Mouse (Mus musculus): Measurements from ENCODE around the gene Arhgef15.

The Arhgef15 gene

DNA sequence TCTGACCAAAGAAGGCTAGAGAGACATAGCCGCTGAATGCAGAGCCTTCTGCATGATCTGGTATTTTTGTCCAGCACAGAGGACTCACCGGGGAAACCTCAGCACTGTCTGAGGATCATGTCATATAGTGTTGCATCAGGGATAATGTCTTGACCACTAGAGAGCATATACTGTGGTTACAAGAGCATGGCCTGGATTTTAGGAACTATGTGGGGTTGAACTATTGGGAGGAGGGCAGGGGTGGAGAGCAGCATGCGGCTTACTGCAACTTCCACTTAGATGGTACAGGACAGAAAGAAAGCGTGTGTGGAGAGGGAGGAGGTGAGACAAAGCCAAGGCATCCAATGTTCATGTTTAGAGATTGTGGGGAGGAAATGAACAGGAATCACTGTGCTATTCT is 42.7 kb downstream of the Arhgef15 start:
- no peak for DNase-seq (ENCODE audit: low read depth, low spot score)

DNA sequence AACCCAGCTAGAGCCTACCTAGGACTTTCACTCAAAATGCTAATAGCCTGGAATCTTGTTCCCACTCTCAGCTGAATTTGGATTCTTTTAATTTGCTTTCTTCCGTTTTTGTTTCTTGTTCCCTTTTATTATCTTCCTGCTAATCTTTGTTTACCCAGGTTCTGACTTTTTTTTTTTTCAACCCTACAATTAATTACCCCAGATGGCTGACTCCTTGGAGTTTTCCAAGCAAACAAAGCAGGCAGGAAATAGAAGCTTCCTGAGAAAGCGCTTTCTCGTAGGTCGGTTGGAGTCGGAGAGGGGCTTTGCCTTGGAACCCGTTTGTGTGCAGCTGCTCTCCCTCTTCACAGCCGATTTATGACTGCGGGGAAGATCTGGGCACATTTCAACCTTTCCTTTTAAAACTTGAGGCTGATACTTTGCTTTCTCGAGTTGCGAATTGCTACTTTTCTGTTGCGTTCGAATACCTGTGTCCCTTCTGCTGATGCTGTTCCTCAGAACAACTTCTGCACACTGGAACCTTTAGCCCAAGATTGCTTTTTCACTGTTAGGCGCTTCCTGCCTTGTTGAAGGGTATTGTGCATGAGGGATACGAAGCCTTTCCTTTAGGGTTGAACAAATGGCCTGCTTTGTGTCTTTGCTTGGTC is 45.6 kb downstream of the Arhgef15 start:
- DNase-seq (ENCODE audit: low read depth, low spot score) = no peak

DNA sequence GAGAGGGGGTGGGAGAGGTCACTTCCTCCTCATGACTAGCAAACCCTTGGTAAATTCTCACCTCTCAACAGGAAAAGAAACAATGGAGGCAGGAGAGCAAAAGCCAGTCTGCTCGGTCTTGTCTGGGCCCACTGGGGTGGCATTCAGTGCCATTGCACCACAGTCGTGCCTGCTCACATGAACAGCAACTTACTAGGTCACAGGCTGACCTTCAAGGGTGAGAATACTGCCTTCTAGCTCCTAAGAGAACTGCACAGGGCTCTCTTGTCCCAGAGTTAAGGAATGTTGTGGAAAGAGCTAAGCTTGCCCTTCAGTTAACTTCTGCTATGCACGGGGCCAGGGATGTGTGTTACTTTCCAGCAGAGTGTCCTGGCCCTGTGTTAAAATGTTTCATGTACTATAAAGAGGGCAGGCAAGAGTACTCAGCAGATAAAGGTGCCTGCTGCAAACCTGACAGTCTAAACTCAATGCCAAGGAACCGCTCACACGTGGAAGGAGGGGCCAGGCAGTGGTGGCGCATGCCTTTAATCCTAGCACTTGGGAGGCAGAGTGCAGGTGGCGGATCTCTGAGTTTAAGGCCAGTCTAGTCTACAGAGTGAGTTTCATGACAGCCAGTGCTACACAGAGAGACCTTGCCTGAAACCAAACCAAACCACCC is 48.3 kb downstream of the Arhgef15 start:
- no peak for DNase-seq (ENCODE audit: low read depth, low spot score)

DNA sequence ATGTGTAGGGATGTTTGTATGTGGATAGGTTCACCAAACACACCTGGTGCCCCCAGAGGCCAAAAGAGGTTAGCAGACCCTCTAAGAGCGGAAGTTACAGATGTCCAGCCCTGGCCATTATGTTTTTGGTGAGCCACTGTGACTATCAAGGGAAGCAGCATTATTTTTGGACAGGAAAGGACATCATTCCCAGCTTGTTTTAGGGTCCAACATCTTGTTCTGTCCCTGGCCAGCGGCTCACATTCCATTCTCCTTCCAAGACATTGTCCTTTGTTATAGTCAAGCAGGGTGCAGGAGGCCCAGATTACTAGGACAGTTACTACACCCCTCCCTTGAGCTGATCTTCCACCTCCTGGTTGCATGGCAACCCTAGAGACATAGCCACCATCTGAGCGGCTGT is 50.0 kb downstream of the Arhgef15 start:
- no peak for DNase-seq (ENCODE audit: low read depth, low spot score)

DNA sequence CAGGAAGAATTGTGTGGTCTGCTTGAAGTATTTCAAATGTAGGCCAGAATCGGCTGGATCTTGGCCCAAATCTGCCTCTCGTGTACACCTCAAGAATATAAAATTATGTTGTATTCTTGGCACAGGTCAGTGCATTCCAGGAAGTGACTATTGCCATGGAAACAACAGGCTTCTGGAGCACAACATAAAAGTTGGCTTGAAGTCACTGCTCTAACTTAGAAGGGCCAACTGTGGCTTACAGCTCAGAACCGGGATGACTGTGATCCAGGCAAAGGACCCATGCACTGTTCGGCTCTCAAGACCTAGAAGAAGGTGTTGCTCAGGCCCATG is 50.9 kb downstream of the Arhgef15 start:
- no peak for DNase-seq (ENCODE audit: low read depth, low spot score)

DNA sequence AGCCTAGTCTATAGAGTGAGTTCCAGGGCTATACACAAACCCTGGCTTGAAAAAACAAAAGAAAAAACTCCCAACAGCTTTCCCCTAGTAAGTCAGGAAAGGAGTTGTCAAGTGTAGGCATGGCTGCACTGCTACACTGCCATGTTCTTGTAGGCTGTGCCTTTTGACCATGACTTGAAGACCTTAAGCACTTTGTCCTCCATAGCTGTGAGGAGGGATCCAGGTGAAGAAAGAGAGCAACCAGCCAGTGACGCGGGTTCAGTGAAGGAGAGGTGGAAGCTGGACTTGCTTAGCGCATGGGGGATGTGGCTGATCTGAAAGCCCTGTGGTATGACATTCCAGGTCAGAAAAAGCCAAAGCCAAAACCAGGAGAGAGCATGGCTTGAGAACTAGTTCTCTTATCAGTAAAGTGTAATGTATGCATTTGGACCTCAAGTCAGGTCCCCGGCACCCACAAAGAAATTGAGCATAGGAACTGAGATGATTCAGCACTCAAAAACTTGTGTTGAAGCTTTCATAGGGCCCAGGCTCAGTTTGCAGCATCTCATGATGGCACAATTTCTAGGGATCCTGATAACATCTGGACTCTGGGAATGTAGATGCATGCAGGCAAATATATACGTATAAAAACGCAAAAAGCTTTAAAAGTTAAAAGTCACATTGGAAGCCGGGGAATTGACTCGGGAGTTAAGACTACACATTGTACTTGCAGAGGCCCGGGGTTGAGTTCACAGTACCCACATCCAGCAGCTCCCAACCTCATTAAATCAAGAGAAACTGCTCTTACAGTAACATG is 51.4 kb downstream of the Arhgef15 start:
- DNase-seq (ENCODE audit: low read depth, low spot score) = no peak

DNA sequence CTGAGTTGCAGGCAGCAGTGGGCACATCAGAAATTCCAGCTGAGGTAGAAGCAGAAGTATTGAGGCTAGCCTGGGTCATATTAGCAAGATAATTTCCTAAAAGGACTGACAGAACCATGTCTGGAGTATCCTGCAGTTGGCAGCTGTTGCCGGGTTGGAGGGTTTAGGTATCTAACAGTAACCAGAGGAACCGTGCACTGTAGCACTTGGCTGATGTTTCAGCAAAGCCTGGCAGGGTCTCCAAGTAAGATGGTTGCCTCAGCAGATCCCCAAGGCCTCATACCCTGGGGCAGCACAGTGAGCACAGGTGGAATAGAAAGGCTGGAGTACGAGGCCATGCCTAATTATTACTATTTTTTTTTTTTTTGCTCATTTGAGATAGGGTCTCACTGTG is 52.1 kb downstream of the Arhgef15 start:
- no peak for DNase-seq (ENCODE audit: low read depth, low spot score)

DNA sequence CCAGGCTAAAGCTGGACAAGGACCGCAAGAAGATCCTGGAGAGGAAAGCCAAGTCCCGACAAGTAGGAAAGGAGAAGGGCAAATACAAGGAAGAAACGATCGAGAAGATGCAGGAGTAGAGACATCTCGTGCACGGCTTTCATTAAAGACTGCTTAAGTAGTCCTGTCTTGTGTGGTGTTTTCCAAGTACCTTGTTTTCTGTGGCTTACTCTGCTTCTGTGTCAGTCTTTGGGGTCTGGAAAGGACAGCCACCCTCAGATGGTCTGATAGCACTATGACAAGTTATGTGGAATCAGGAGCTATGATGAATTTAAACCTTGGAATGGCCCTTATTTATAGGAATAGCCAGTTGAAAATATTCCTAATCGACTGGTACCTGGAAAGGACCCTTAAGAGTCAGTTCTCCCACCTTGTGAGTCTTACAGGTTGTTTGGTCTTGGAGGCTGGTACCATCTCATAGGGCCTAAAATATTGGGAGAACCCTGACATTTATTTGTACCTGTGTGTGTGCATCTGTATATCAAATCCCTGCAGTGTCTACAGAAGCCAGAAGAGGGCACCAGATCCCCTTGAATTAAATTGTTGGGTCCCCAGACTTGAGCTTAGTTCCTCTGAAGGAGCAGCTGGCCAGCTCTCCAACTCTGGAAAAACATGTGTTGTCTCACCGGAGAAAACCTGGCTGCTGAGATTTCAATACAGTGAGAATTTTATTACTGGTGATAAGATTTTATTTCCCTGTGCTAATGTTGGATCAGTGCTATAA is 52.7 kb downstream of the Arhgef15 start:
- DNase-seq (ENCODE audit: low read depth, low spot score) = peak; percentile 56

DNA sequence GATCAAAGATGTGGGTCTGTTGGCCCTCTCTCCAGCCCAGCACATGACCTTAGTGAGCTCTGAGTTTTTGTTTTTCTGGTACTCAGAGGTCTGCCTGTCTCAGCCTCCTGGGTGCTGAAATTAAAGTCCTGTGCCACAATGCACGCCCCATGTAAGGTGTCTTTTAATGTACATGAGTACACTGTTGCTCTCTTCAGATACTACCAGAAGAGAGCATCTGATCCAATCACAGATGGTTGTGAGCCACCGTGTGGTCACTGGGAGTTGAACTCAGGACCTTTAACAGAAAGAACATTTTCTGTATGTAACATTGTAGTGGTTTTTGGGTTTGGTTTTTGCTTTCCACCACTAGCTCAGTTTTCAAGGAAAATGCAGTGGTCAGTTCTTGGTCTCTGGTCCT is 53.5 kb downstream of the Arhgef15 start:
- no peak for DNase-seq (ENCODE audit: low read depth, low spot score)

DNA sequence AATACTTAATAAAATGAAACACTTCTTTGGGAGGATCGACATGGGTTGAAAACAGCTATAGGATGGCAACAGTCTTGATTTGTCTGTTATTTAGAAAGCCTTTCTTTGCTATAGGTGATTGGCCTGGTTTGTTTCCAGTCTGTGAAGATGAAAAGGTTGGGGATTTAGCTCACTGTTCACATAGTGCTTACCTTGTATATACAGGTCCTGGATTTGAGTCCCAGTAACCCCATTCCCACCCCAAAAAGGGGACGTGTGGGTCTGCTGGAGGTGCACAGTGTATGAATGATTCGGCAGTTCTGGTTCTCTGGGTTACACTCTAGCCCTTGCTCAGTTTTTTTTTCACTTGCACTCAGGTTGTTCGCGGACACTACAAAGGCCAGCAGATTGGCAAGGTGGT is 54.5 kb downstream of the Arhgef15 start:
- DNase-seq (ENCODE audit: low read depth, low spot score) = no peak

DNA sequence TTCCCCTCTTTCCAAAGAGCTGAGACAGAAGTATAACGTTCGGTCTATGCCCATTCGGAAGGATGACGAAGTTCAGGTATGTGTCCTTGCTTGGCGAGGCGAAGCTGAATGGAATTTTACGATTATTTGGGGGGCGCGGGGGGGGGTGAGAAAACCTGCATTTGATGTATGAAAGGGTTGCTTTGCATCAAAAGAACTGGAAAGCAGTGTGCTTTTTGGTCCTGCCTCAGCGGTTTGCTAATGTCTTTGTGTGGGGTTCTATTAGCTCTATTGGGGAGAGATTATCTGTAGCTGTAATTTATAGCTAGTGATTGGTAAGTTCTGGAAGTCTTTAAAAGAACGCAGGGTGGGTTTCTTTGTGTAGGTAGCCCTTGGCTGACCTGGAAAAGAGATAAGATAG is 54.9 kb downstream of the Arhgef15 start:
- DNase-seq (ENCODE audit: low read depth, low spot score) = no peak

DNA sequence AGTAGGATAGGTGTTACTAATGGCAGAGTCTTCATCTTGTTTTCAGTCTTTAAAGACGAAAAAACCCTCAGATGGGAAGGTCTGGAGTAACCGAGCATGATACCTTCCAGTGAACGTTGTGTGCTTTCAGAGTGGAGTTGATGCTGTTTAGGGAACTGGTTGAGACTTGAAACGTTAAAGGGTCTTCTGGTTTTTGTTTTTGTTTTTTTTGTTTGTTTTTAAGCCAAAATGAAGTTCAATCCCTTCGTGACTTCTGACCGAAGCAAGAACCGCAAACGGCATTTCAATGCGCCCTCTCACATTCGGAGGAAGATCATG is 55.3 kb downstream of the Arhgef15 start:
- no peak for DNase-seq (ENCODE audit: low read depth, low spot score)

DNA sequence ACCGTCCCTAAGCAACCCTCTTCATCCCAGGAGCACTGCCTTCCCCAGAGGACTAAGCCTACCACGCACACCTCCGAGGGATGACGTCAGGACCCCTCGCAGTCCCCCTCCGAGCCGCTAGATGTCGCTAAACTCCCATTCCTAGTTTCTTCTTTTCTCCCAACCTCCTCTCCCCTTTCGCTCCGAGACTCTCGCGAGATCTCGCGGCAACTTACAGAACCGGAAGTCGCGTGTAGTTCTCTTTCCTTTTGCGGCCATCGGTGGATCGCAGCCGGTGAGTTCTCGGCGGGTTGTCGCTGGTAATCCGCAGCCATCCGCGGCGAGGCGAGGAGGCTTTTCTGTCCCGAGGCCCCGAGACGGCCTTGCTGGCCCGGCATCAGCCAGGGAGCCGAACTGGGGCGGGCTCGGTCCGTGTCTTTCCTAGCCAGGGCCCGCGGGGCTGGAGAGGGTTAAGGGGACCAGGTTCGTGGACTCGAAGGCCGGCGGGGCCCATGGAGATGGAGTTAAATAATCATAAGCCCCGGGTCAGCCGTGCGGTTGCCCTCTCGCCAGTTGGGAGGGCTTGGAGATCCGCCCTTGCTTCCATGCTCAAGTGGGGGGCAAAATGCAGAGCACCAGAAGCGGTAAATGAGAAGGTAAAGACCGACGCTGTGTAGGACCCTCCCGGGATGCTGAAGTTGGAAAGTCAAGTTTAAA is 55.8 kb downstream of the Arhgef15 start, which contains the start of gene Rpl26:
TSS of gene Rpl26 (plus strand) at position 233 of the 696 bp plus-strand sequence.
- peak; percentile 99 for DNase-seq (ENCODE audit: low read depth, low spot score)

DNA sequence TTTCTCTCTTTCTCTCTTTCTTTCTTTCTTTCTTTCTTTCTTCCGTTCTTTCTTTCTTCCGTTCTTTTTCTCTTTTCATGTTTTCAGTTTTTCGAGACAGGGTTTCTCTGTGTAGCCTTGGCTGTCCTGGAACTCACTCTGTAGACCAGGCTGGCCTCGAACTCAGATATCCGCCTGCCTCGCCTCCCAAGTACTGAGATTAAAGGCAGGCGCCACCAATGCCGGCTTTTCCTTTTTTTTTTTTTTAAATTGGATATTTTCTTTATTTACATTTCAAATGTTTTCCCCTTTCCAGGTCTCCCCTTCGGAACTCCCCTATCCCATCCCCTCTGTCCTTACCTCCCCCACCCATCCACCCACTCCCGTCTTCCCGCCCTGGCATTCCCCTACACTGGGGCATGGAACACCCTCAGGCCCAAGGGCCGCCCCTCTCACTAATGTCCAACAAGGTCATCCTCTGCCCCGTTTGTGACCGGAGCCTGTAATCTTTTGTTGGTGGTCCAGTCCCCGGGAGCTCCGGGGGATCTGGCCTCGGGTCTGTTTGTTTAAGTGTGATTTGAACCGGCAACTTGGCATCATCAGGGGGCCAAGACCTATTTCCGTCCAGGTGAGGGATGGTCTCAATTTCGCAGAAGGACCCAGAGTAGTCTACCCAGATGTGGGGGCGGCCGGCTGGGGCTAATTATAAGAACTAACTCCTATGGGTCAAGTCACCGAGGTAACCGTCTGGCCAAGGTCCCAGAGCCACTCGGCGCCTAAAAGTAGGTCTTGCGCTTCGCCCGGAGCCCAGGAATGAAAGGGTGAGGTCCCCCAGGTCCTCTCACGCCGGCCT is 56.5 kb downstream of the Arhgef15 start:
- no peak for DNase-seq (ENCODE audit: low read depth, low spot score)

DNA sequence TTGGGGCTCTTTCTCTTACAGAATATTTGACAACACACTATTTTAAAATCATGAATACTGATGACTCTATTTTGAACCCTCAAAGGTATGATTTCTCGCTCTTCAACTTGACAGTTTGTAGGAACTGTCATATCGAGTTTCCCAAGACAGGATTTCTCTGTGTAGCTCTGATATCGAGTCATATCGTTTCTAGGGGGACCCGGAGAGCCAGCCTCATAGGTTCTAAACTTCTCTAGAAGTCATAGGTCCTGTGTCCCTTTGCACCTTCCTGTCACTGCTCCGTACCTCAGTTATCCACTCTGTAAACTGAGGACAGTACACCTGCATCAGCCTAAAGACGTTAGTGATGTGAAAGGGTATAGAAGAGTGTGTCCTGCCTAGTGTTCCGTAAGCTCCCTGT is 57.5 kb downstream of the Arhgef15 start:
- no peak for DNase-seq (ENCODE audit: low read depth, low spot score)

DNA sequence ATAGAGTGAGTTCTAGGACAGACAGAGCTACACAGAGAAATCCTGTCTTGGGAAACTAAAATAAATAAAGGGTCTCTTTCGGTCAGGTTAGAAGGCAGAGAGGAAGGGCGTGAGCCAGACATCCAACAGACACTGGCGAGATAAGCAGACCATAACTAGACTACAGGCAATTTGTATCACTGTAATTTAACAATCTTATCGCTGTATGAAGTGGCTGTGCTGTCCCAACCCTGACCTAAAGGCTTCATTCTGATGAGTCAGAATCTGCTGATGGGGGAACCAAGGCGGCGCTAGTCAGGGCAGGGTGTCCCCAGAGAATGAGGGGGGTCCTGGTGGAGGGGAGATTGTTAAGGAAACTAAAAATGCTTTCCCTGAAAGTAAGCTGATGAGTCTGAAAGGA is 58.5 kb downstream of the Arhgef15 start:
- no peak for DNase-seq (ENCODE audit: low read depth, low spot score)

DNA sequence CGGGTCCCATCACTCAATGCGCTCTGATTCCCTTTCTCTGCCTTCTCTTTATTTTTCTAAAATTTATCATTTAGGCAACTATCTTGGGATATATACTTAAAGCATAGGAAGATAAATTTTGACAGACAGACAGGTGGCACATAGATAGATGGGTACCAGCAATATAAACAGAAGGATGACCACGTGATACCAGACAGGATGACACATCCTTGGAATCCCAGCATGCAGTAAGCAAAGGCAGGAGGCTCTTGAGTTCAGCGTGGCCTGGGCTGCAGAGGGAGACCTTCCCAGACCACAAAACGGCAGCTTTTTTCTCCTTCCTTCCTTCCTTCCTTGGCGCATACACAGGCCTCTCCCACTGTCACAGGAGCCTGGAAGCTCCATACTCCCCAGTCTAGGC is 59.4 kb downstream of the Arhgef15 start:
- no peak for DNase-seq (ENCODE audit: low read depth, low spot score)

DNA sequence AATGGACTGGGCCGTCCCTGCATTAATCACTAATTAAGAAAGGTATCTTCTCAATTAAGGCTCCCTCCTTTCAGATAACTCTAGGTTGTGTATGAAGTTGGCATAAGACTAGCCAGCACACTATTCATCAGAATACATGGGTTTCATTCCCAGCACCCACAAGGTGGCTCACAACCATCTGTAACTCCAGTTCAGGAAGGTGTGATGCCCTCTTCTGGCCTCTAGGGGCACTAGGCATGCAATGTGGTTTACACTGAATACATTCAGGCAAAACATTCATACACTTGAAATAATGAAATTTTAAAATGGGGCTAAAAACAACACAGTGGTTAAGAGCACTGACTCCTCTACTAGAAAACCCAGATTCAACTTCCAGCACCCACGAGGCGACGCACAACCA is 60.2 kb downstream of the Arhgef15 start:
- no peak for DNase-seq (ENCODE audit: low read depth, low spot score)

DNA sequence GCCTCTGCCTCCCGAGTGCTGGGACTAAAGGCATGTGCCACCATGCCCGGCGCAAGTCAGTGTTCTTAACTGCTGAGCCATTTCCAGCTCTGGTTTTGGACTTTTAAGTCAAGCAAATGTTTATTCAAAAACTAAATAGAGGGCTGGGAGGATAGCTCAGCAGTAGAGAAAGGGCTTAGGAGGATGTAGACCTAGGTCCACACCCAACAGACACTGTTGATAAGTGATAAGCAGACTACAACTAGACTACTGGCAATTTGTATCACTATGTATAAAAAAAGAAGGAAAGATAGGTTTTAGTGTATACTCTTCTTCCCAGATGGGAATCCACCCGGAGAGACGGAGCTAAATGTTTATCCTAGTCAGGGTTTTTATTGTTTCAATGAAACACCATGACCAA is 61.0 kb downstream of the Arhgef15 start:
- no peak for DNase-seq (ENCODE audit: low read depth, low spot score)

DNA sequence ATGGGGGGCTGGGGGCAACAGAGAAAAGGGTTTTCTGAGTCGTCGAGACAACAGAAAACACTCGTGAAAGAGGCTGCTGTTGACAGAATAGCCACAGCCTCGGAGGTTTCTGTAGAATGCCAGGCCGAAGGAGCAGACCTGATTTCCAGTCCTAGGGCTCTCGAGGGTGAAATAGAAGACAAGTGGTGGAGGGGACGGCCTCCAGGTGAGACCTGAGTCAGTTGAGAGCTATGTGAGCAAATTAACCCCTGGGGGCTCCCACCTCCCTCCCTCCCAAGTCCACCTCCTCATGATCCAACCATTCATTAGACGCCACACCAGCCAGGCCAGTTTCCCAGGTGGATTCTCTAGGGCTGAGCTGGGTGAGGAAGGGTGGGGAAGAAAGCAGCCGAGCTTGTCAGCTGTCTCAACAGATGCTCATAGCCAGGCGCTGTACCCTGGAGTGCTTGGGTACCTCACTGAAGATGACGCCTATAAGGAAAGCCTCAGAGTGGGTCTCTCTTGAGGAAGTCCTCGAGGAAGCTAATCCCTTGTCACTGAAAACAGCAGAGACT is 63.3 kb downstream of the Arhgef15 start:
- DNase-seq (ENCODE audit: low read depth, low spot score) = no peak
